Mouse (Mus musculus) midbrain, embryonic 13.5 days (tissue): Measurements from ENCODE around the gene Cnn1. TPM values are rescaled to one million over a fixed set of nuclear protein-coding genes. Genes with fewer than 3 reads are reported as not detected.

ENCODE experiments used
- ATAC-seq: fragments of 200-750 bp; cut with Nextera tagmentation; 2 replicates; pipeline ENCODE4 v1.8.0; 2017; ENCODE audit warnings: mild to moderate bottlenecking, moderate TSS enrichment, moderate library complexity
- H3K27ac ChIP-seq: fragments of 300-500 bp; sonication (generic); 2 replicates; pipeline ENCODE4 v1.5.1; 2015; ENCODE audit warnings: inconsistent platforms, mild to moderate bottlenecking, moderate library complexity
- H3K27me3 ChIP-seq: fragments of 300-500 bp; sonication (generic); 2 replicates; pipeline ENCODE4 v1.6.1; 2015; ENCODE audit warnings: mild to moderate bottlenecking, inconsistent platforms
- H3K36me3 ChIP-seq: fragments of 300-500 bp; sonication (generic); 2 replicates; pipeline ENCODE4 v1.6.1; 2015; ENCODE audit warnings: mild to moderate bottlenecking, inconsistent platforms
- H3K4me1 ChIP-seq: fragments of 300-500 bp; sonication (generic); replicated peaks from 2 replicates; pipeline ENCODE4 v1.6.1; 2015; ENCODE audit warnings: inconsistent platforms
- H3K4me2 ChIP-seq: fragments of 300-500 bp; sonication (generic); replicated peaks from 2 replicates; pipeline ENCODE4 v1.6.1; 2015; ENCODE audit warnings: moderate library complexity, mild to moderate bottlenecking, inconsistent platforms
- H3K4me3 ChIP-seq: fragments of 300-500 bp; sonication (generic); replicated peaks from 2 replicates; pipeline ENCODE4 v1.5.1; 2015; ENCODE audit warnings: mild to moderate bottlenecking, inconsistent platforms
- H3K9ac ChIP-seq: fragments of 300-500 bp; sonication (generic); replicated peaks from 2 replicates; pipeline ENCODE4 v1.6.1; 2015; ENCODE audit warnings: mild to moderate bottlenecking, inconsistent platforms
- H3K9me3 ChIP-seq: fragments of 300-500 bp; sonication (generic); 2 replicates; pipeline ENCODE4 v1.6.1; 2016; ENCODE audit warnings: mild to moderate bottlenecking, inconsistent platforms
- WGBS: fragments of 180-500 bp; shearing (Covaris S2); methylation state at CpG from one replicate; pipeline ENCODE4 v1.1.7; 2015; 5-methylcytosine and 5-hydroxymethylcytosine counted together
- microRNA-seq: library from miRNA; unstranded; fragments of <30 nt; microRNA quantifications from one replicate; pipeline ENCODE4, GENCODE M21; 2016
- polyA plus RNA-seq: library from polyadenylated mRNA; unstranded; fragments of >200 nt; fragmentation: Nextera tagmentation; extraction: Ambion mirVana; gene quantifications from 2 replicates; pipeline ENCODE4 v1.2.1, GENCODE M21; 2015

The Cnn1 gene
- polyA plus RNA-seq, 1 experiment from 2014 or later: 2.0 TPM

- H3K4me1 ChIP-seq: peaks cover 19% of the 10 kb centered on the region
- H3K36me3 ChIP-seq: no peaks in the 10 kb centered on the region
- no peak overlapping the region for H3K9ac ChIP-seq
- no peak for ATAC-seq
- no peaks in the 10 kb centered on the region; the same call in 1 of the 2 replicates for H3K27me3 ChIP-seq
- H3K27ac ChIP-seq: no peak overlapping the region
- 87% methylated on average over 3 of the region's 3 CpGs for WGBS
- no peak overlapping the region for H3K4me3 ChIP-seq
- no peak overlapping the region for H3K4me2 ChIP-seq
- H3K9me3 ChIP-seq: no peaks in the 10 kb centered on the region
These were observed 54.8 kb downstream of the Cnn1 start for GRCm38 (mm10) chr9:22153810-22154209.

GRCm38 (mm10) chr9:22155614-22156013 is 56.6 kb downstream of the Cnn1 start:
- 30% methylated on average over 10 of the region's 10 CpGs for WGBS

GRCm38 (mm10) chr9:22156497-22157245 is 57.7 kb downstream of the Cnn1 start, which contains the start of gene Pigyl:
Gene Pigyl (plus strand): TSS chr9:22156846.
- Histone ChIP-seq H3K9ac (peak within 1 kb of the TSS; percentile 89), H3K9me3 (no peaks in the 10 kb centered on the region), H3K36me3 (no peaks in the 10 kb centered on the region), H3K4me1 (peaks cover 19% of the 10 kb centered on the region), H3K4me2 (peak within 1 kb of the TSS; percentile 66), H3K27ac (peak within 1 kb of the TSS; percentile 90), H3K4me3 (peak within 1 kb of the TSS; percentile 57), H3K27me3 (no peaks in the 10 kb centered on the region; the same call in 1 of the 2 replicates)
- peak; percentile 97 for ATAC-seq
- under 1% methylated on average over 65 of the region's 65 CpGs for WGBS

More at GRCm38 (mm10) chr9:22155614-22156013, 56.6 kb downstream of the Cnn1 start:
- H3K4me1 ChIP-seq: peaks cover 19% of the 10 kb centered on the region
- no peak overlapping the region for H3K9ac ChIP-seq
- H3K4me3 ChIP-seq: no peak overlapping the region
- H3K9me3 ChIP-seq: no peaks in the 10 kb centered on the region
- peak; percentile 12 for ATAC-seq
- H3K4me2 ChIP-seq: peak overlapping the region; percentile 45; the same call in 1 of the 2 replicates
- no peaks in the 10 kb centered on the region; the same call in 1 of the 2 replicates for H3K27me3 ChIP-seq
- no peak overlapping the region for H3K27ac ChIP-seq
- H3K36me3 ChIP-seq: no peaks in the 10 kb centered on the region

GRCm38 (mm10) chr9:22157516-22158265 is 58.7 kb downstream of the Cnn1 start:
- Histone ChIP-seq H3K27me3 (no peaks in the 10 kb centered on the region; the same call in 1 of the 2 replicates), H3K27ac (0 out of 2 replicates have a peak overlapping the region, but pooled peaks have one; percentile 90), H3K4me2 (peak overlapping the region; percentile 66), H3K36me3 (no peaks in the 10 kb centered on the region), H3K4me1 (peaks cover 19% of the 10 kb centered on the region), H3K4me3 (peak overlapping the region; percentile 57), H3K9ac (peak overlapping the region; percentile 89), H3K9me3 (no peaks in the 10 kb centered on the region)
- WGBS: 63% methylated on average over 34 of the region's 34 CpGs
- no peak for ATAC-seq

Small RNA genes within 50 kb of the gene (microRNA-seq; reads per million reads assigned to microRNA genes)
- not detected for gene Mir7084

Other genes starting within 250 kb of the Cnn1 start
- gene Dock6, start 246.6 kb upstream of the Cnn1 start, polyA plus RNA-seq: 14.2 and 17.0 TPM in 2 replicates
- 10.8 and 11.4 TPM in 2 replicates for gene Rab3d, start 181.0 kb upstream of the Cnn1 start, polyA plus RNA-seq
- gene Ccdc159, start 171.7 kb upstream of the Cnn1 start, polyA plus RNA-seq: 7.1 and 10.3 TPM in 2 replicates
- gene Tmem205, start 171.7 kb upstream of the Cnn1 start, polyA plus RNA-seq: 41.1 and 42.0 TPM in 2 replicates
- 65.8 and 72.0 TPM in 2 replicates for gene Plppr2, start 162.2 kb upstream of the Cnn1 start, polyA plus RNA-seq
- 9.8 and 12.6 TPM in 2 replicates for gene Swsap1, start 143.5 kb upstream of the Cnn1 start, polyA plus RNA-seq
- 1.4 and 2.5 TPM in 2 replicates for gene Epor, start 135.7 kb upstream of the Cnn1 start, polyA plus RNA-seq
- 1.0 and 1.4 TPM in 2 replicates for gene Rgl3, start 109.8 kb upstream of the Cnn1 start, polyA plus RNA-seq
- gene Ccdc151, start 96.6 kb upstream of the Cnn1 start, polyA plus RNA-seq: 3.9 and 4.9 TPM in 2 replicates
- gene Prkcsh, start 96.4 kb upstream of the Cnn1 start, polyA plus RNA-seq: 94.7 and 99.3 TPM in 2 replicates
- gene Elavl3, start 47.2 kb upstream of the Cnn1 start, polyA plus RNA-seq: 84.4 and 89.4 TPM in 2 replicates
- not detected in 2 replicates for gene Gm49318, start 28.0 kb upstream of the Cnn1 start, polyA plus RNA-seq
- gene Zfp653, start 27.8 kb upstream of the Cnn1 start, polyA plus RNA-seq: 17.7 and 19.8 TPM in 2 replicates
- gene Ecsit, start 13.8 kb upstream of the Cnn1 start, polyA plus RNA-seq: 44.3 and 50.3 TPM in 2 replicates
- 185 and 190 TPM in 2 replicates for gene Elof1, start 18.0 kb downstream of the Cnn1 start, polyA plus RNA-seq
- gene Acp5, start 36.5 kb downstream of the Cnn1 start, polyA plus RNA-seq: 0.42 and 0.64 TPM in 2 replicates
- gene Pigyl, start 57.6 kb downstream of the Cnn1 start, polyA plus RNA-seq: 79.4 and 88.3 TPM in 2 replicates
- gene Zfp872, start 88.9 kb downstream of the Cnn1 start, polyA plus RNA-seq: 0.22 and 0.24 TPM in 2 replicates
- 10.1 and 13.4 TPM in 2 replicates for gene Zfp809, start 126.5 kb downstream of the Cnn1 start, polyA plus RNA-seq
- 9.7 and 10.0 TPM in 2 replicates for gene Zfp599, start 160.7 kb downstream of the Cnn1 start, polyA plus RNA-seq
- 39.9 and 43.3 TPM in 2 replicates for gene Zfp810, start 208.4 kb downstream of the Cnn1 start, polyA plus RNA-seq